Mouse (Mus musculus) gastrocnemius, postnatal 36 days (tissue): ENCODE results near the gene Htr5a. TPM values are rescaled to one million over a fixed set of nuclear protein-coding genes. Genes with fewer than 3 reads are reported as not detected.

ENCODE experiments used
- DNase-seq, 2 experiments: peaks; one replicate each; pipeline ENCODE4 v3.0.0; 2022
- intact Hi-C: fragments of 180-260 bp; cut with DNase I; formaldehyde crosslinking; loops from one replicate; pipeline ENCODE4 v1.15.1; 2025
- total RNA-seq, 2 experiments: library from RNA; stranded (reverse); gene quantifications; 2 replicates each; pipeline ENCODE4 v1.2.3; 2021

Htr5a gene
- total RNA-seq, 2 experiments from 2014 or later = not detected

GRCm38 (mm10) chr5:27880329-27881036 is 38.5 kb downstream of the Htr5a start:
- DNase-seq = no peak
- intact Hi-C loops = no loop called here

GRCm38 (mm10) chr5:27881261-27881660 is 39.3 kb downstream of the Htr5a start:
- no peak for DNase-seq
- intact Hi-C loops = no loop called here

- DNase-seq = no peak
- intact Hi-C loops = no loop called here
These were observed 46.1 kb downstream of the Htr5a start for GRCm38 (mm10) chr5:27888080-27888479.

GRCm38 (mm10) chr5:27895961-27896360 is 54.0 kb downstream of the Htr5a start:
- intact Hi-C loops = no loop called here
- no peak for DNase-seq

- DNase-seq = no peak
- intact Hi-C loops = no loop called here
These were observed 57.8 kb downstream of the Htr5a start for GRCm38 (mm10) chr5:27899756-27900155.

- no peak for DNase-seq
- intact Hi-C loops = no loop called here
These were observed 58.2 kb downstream of the Htr5a start for GRCm38 (mm10) chr5:27900186-27900585.

Other genes with a start within 250 kb of the Htr5a start
- 10 to 100 TPM in 1 of 2 experiments, 1 to 10 TPM in 1; 9.5 to 11.0 TPM for gene Paxip1, start 50.5 kb upstream of the Htr5a start, total RNA-seq
- gene Insig1, start 229.2 kb downstream of the Htr5a start, total RNA-seq = 10 to 100 TPM in 1 of 2 experiments, 1 to 10 TPM in 1; 7.4 to 11.1 TPM